Mouse (Mus musculus) kidney, adult 2 months (tissue): ENCODE measurements around the gene Mrps31. TPM values are rescaled to one million over a fixed set of nuclear protein-coding genes. Genes with fewer than 3 reads are reported as not detected.
A peak's percentile ranks its signal among the peaks of the same experiment; 100 is the strongest.

Source experiments
- DNase-seq: peaks from one replicate; pipeline ENCODE4 v3.0.0; 2021
- H3K27ac ChIP-seq: fragments of 200-500 bp; 2 replicates; pipeline ENCODE4 v1.5.1; 2012; ENCODE audit warnings: low read depth, low read length, control low read depth, inconsistent platforms; ENCODE audit not compliant: insufficient read depth
- H3K27me3 ChIP-seq: fragments of 200-500 bp; replicated peaks from 2 replicates; pipeline ENCODE4 v1.6.1; 2012; ENCODE audit warnings: mild to moderate bottlenecking, moderate library complexity, low read length, inconsistent platforms; ENCODE audit not compliant: control insufficient read depth, insufficient read depth
- H3K36me3 ChIP-seq: fragments of 200-500 bp; 2 replicates; pipeline ENCODE4 v1.6.1; 2012; ENCODE audit warnings: mild to moderate bottlenecking, moderate library complexity, low read length, inconsistent platforms; ENCODE audit not compliant: control insufficient read depth, insufficient read depth
- H3K4me1 ChIP-seq: fragments of 200-500 bp; 2 replicates; pipeline ENCODE4 v1.6.1; 2011; ENCODE audit warnings: low read length; ENCODE audit not compliant: control insufficient read depth, insufficient read depth
- H3K4me3 ChIP-seq: fragments of 200-500 bp; 2 replicates; pipeline ENCODE4 v1.5.1; 2011; ENCODE audit warnings: mild to moderate bottlenecking, low read depth, low read length, control low read depth; ENCODE audit not compliant: insufficient read depth
- CTCF ChIP-seq: fragments of 200-500 bp; conservative IDR thresholded peaks from 2 replicates; pipeline ENCODE4 v1.5.1; 2011; ENCODE audit warnings: low read depth, mild to moderate bottlenecking, control low read depth, low read length, moderate library complexity, mixed read lengths; ENCODE audit not compliant: insufficient read depth, insufficient read length
- POLR2A ChIP-seq: fragments of 200-500 bp; IDR thresholded peaks from one replicate; pipeline ENCODE4 v1.6.1; 2011; ENCODE audit warnings: low read depth, low read length, control low read depth
- WGBS: fragments of 180-500 bp; shearing (Covaris S2); methylation state at CpG from one replicate; pipeline ENCODE4 v1.1.7; 2018; 5-methylcytosine and 5-hydroxymethylcytosine counted together
- polyA plus RNA-seq: library from polyadenylated mRNA; depleted of rRNA; stranded (reverse); fragments of >200 nt; gene quantifications from 2 replicates; pipeline ENCODE4 v1.2.3, GENCODE M21; 2012

Mrps31 gene
- polyA plus RNA-seq, 1 experiment, result 10.5 TPM

GRCm38 (mm10) chr8:22390766-22391463, 20.2 kb upstream of the Mrps31 start:
- 35% methylated on average over 8 of the region's 8 CpGs for WGBS
- Histone ChIP-seq H3K36me3 (peaks cover 3% of the 10 kb centered on the region; the same call in 1 of the 2 replicates), H3K4me1 (peaks cover 28% of the 10 kb centered on the region), H3K27ac (peak overlapping the region; percentile 66), H3K27me3 (no peaks in the 10 kb centered on the region), H3K4me3 (no peak overlapping the region)
- DNase-seq, result peak; percentile 87
- TF ChIP-seq CTCF, result no peak
- TF ChIP-seq POLR2A, result no peak

GRCm38 (mm10) chr8:22394471-22394870, 16.7 kb upstream of the Mrps31 start:
- 62% methylated on average over 4 of the region's 4 CpGs for WGBS
- TF ChIP-seq POLR2A (no peak), CTCF (no peak)
- Histone ChIP-seq H3K27ac (peak overlapping the region; percentile 92), H3K4me3 (peak overlapping the region; percentile 22; the same call in 1 of the 2 replicates), H3K27me3 (no peaks in the 10 kb centered on the region), H3K36me3 (no peaks in the 10 kb centered on the region; the same call in 1 of the 2 replicates), H3K4me1 (peaks cover 29% of the 10 kb centered on the region)
- peak; percentile 86 for DNase-seq

- Histone ChIP-seq H3K27ac (peak overlapping the region; percentile 91; the same call in 1 of the 2 replicates), H3K27me3 (no peaks in the 10 kb centered on the region), H3K4me3 (no peak overlapping the region), H3K4me1 (peaks cover 21% of the 10 kb centered on the region; the same call in 1 of the 2 replicates), H3K36me3 (no peaks in the 10 kb centered on the region; the same call in 1 of the 2 replicates)
- no peak for TF ChIP-seq CTCF
- TF ChIP-seq POLR2A, result no peak
- 79% methylated on average over 8 of the region's 8 CpGs for WGBS
- DNase-seq, result peak; percentile 34
Measured at GRCm38 (mm10) chr8:22395256-22395655, 15.9 kb upstream of the Mrps31 start.

- Histone ChIP-seq H3K4me1 (peaks cover 15% of the 10 kb centered on the region; the same call in 1 of the 2 replicates), H3K4me3 (peak overlapping the region; percentile 74), H3K27me3 (no peaks in the 10 kb centered on the region), H3K36me3 (no peaks in the 10 kb centered on the region; the same call in 1 of the 2 replicates), H3K27ac (peak overlapping the region; percentile 51)
- DNase-seq, result no peak
- TF ChIP-seq POLR2A, result no peak
- no peak for TF ChIP-seq CTCF
- WGBS, result under 1% methylated on average over 13 of the region's 13 CpGs
Measured at GRCm38 (mm10) chr8:22397811-22398141, 13.4 kb upstream of the Mrps31 start.

GRCm38 (mm10) chr8:22398142-22398951, 12.8 kb upstream of the Mrps31 start, which contains the start of gene Slc25a15:
Slc25a15 (minus strand) TSS chr8:22398597.
- peaks cover 11% of the 10 kb centered on the region; the same call in 1 of the 2 replicates for H3K4me1 ChIP-seq
- peak within 1 kb of the TSS; percentile 96 for H3K27ac ChIP-seq
- peak; percentile 95 for DNase-seq
- no peaks in the 10 kb centered on the region for H3K27me3 ChIP-seq
- peak within 1 kb of the TSS; percentile 74 for H3K4me3 ChIP-seq
- H3K36me3 ChIP-seq, result no peaks in the 10 kb centered on the region; the same call in 1 of the 2 replicates
- WGBS, result under 1% methylated on average over 75 of the region's 77 CpGs
- TF ChIP-seq POLR2A (peak; percentile 87), CTCF (no peak)

- H3K4me3 ChIP-seq, result peak overlapping the region; percentile 74; the same call in 1 of the 2 replicates
- H3K27ac ChIP-seq, result peak overlapping the region; percentile 96
Measured at GRCm38 (mm10) chr8:22399285-22399880, 11.8 kb upstream of the Mrps31 start.

GRCm38 (mm10) chr8:22400593-22400992, 10.6 kb upstream of the Mrps31 start:
- Histone ChIP-seq H3K4me1 (peaks cover 6% of the 10 kb centered on the region; the same call in 1 of the 2 replicates), H3K36me3 (no peaks in the 10 kb centered on the region), H3K27ac (no peak overlapping the region), H3K4me3 (no peak overlapping the region), H3K27me3 (no peaks in the 10 kb centered on the region)
- DNase-seq, result no peak
- 91% methylated on average over 4 of the region's 4 CpGs for WGBS
- TF ChIP-seq POLR2A (no peak), CTCF (no peak)

More at GRCm38 (mm10) chr8:22399285-22399880, 11.8 kb upstream of the Mrps31 start:
- DNase-seq, result no peak
- 67% methylated on average over 8 of the region's 8 CpGs for WGBS
- peak; percentile 27; the same call in 1 of the 2 replicates for TF ChIP-seq CTCF
- no peak for TF ChIP-seq POLR2A
- Histone ChIP-seq H3K4me1 (peaks cover 8% of the 10 kb centered on the region; the same call in 1 of the 2 replicates), H3K27me3 (no peaks in the 10 kb centered on the region), H3K36me3 (no peaks in the 10 kb centered on the region; the same call in 1 of the 2 replicates)
